Mouse (Mus musculus): ENCODE measurements around the gene Cmtm6. TPM values are rescaled to one million over a fixed set of nuclear protein-coding genes. Genes with fewer than 3 reads are reported as not detected.

The Cmtm6 gene
- total and polyA plus RNA-seq, 2 experiments from 2014 or later, result 17.9 to 24.8 TPM

DNA sequence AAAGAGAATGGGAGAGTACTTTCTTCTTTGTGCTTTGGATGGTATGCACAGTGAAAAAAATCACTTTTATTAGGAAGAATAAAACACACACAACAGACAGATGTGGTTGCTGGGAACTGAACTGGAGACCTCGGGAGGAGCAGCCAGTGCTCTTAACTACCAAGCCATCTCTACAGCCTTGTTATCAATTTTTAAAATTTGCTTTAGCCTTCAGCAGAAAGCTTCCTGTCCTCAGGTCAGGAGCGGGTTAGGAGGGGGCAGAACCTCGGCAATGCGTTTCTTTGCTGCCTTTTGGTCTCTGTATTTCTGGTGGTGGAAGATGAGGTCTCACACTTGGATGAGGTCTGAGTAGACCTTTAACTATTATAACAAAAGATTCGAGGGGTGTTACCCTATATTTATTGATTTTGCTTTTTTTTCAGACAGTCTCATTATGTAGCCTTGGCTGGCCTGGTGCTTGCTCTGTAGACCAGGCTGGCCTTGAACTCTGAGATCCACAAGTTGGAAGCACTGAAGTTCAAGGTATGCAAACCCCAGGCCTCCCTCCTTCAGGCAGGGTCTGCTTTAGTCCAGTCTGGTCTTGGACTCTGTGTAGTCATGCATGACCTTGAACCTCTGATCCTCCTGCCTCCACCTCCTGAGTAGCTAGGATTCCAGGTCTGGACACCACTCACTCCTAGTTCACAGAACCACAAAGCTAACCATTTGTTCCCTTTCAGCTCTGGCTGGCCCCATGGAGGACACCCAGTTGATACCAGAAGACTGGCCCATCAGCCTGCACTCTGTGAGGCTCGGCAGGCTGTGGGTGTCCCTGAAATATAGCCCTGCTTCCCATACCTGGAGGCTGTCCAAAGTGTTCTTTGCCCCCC, 46.5 kb downstream of the Cmtm6 start:
- DNase-seq (ENCODE audit: low spot score), result no peak
- Histone ChIP-seq H3K4me2 (ENCODE audit: low read depth, low read length) (no peak overlapping the region), H3K4me1 (ENCODE audit: insufficient read depth, low read length) (no peaks in the 10 kb centered on the region; the same call in 1 of the 2 replicates), H3K36me3 (ENCODE audit: insufficient read depth, low read length) (no peaks in the 10 kb centered on the region), H3K27me3 (ENCODE audit: insufficient read depth, low read length) (0 out of 2 replicates have a peak, but pooled peaks cover 3% of the 10 kb centered on the region), H3K27ac (no peak overlapping the region), H3K9me3 (ENCODE audit: low read length) (no peaks in the 10 kb centered on the region), H3K9ac (replicated peaks; ENCODE audit: low read length) (no peak overlapping the region), H3K4me3 (ENCODE audit: low read length) (no peak overlapping the region)
- no peak for ATAC-seq
- no peak for TF ChIP-seq CTCF (IDR thresholded peaks at IDR 0.05; ENCODE audit: low read depth)
- 87% methylated on average over 6 of the region's 6 CpGs for WGBS

DNA sequence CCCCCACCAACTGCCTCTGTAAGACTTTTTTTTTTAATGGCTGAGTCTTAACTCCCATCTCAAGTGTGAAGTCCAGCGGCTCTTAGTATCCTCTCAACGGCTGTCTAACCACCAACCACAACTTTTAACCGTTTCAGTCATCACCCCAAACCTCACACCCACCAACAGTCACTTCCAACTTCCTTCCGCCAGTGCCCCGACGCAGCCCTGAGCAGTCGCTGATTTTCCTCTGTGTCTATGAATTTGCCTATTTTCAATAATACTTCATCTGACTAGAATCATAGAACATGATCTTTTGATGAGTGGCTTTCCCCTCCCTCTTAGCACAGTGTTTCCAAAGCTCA, 47.1 kb downstream of the Cmtm6 start:
- TF ChIP-seq CTCF (IDR thresholded peaks at IDR 0.05; ENCODE audit: low read depth), result no peak
- Histone ChIP-seq H3K9ac (replicated peaks; ENCODE audit: low read length) (no peak overlapping the region), H3K36me3 (ENCODE audit: insufficient read depth, low read length) (no peaks in the 10 kb centered on the region), H3K4me1 (ENCODE audit: insufficient read depth, low read length) (no peaks in the 10 kb centered on the region; the same call in 1 of the 2 replicates), H3K27me3 (ENCODE audit: insufficient read depth, low read length) (0 out of 2 replicates have a peak, but pooled peaks cover 3% of the 10 kb centered on the region), H3K9me3 (ENCODE audit: low read length) (no peaks in the 10 kb centered on the region), H3K4me2 (ENCODE audit: low read depth, low read length) (no peak overlapping the region), H3K4me3 (ENCODE audit: low read length) (no peak overlapping the region), H3K27ac (no peak overlapping the region)
- ATAC-seq, result no peak
- WGBS, result 89% methylated on average over 7 of the region's 7 CpGs
- DNase-seq (ENCODE audit: low spot score), result no peak

DNA sequence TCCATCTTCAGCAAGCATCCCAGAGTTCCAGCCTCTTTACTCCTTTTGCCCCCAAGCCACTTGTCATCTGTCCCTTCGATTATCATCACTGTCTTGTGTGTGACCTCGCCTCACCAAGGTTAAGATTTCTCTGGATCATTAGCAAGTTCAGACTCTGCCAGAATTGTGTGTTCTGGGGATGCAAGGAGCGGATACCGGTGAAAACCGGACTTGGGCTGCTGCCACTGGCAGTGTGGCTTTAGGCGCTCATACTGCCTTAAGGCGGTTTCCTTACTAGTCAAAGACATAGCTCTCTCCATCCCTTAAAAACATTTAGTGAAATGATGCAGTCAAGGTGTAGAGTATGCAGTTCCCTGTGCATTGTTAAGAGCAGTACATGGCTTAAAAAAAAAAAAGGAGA, 48.0 kb downstream of the Cmtm6 start:
- H3K9ac ChIP-seq (replicated peaks; ENCODE audit: low read length), result no peak overlapping the region
- H3K27me3 ChIP-seq (ENCODE audit: insufficient read depth, low read length), result peaks cover 3% of the 10 kb centered on the region; the same call in 1 of the 2 replicates
- H3K36me3 ChIP-seq (ENCODE audit: insufficient read depth, low read length), result no peaks in the 10 kb centered on the region
- H3K4me3 ChIP-seq (ENCODE audit: low read length), result no peak overlapping the region
- H3K9me3 ChIP-seq (ENCODE audit: low read length), result no peaks in the 10 kb centered on the region
- TF ChIP-seq CTCF (IDR thresholded peaks at IDR 0.05; ENCODE audit: low read depth), result no peak
- no peak overlapping the region for H3K4me2 ChIP-seq (ENCODE audit: low read depth, low read length)
- DNase-seq (ENCODE audit: low spot score) (no peak), ATAC-seq (no peak)
- H3K27ac ChIP-seq, result no peak overlapping the region
- no peaks in the 10 kb centered on the region; the same call in 1 of the 2 replicates for H3K4me1 ChIP-seq (ENCODE audit: insufficient read depth, low read length)
- WGBS, result 83% methylated on average over 7 of the region's 7 CpGs

DNA sequence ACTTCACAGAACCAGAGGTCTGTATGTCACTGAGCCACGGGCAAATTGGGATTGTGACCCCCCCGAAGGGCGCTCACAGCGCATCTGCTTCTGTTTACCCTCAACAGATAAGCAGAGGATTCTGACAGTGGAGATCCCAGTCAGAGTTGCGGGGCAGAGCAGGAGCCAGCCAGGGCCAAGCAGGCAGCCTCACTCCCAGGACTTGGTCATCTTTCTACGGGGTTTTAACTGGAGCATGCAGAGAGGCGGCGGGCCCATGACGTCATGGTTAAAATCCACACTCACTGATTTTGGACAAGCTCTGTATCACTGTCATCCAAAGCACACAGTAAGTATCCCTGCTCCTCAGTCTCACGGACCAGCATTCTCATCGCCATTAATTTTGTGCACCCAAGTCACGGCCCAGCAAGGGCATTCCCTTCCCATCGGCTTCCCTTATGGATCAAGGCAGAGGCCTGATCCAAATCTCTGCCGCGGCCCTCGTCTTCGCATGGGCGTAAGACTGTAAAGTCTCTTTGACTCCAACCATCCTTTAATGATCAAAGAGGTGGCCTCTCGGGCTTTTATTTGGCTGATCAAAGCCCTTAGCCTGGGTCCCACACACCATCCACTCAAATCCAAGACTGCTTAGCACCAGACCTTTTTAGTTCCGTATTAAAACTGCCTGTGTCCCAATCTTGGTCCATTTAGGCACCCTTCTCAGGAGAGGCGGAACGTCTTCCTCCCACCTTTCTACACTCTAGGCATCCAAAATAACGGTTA, 49.2 kb downstream of the Cmtm6 start:
- no peak overlapping the region for H3K27ac ChIP-seq
- H3K4me3 ChIP-seq (ENCODE audit: low read length), result no peak overlapping the region
- H3K36me3 ChIP-seq (ENCODE audit: insufficient read depth, low read length), result no peaks in the 10 kb centered on the region
- H3K27me3 ChIP-seq (ENCODE audit: insufficient read depth, low read length), result peaks cover 3% of the 10 kb centered on the region; the same call in 1 of the 2 replicates
- H3K4me1 ChIP-seq (ENCODE audit: insufficient read depth, low read length), result no peaks in the 10 kb centered on the region; the same call in 1 of the 2 replicates
- ATAC-seq, result no peak
- no peak for TF ChIP-seq CTCF (IDR thresholded peaks at IDR 0.05; ENCODE audit: low read depth)
- DNase-seq (ENCODE audit: low spot score), result no peak
- whole genome bisulfite sequencing, result 51% methylated on average over 23 of the region's 23 CpGs
- no peaks in the 10 kb centered on the region for H3K9me3 ChIP-seq (ENCODE audit: low read length)
- H3K4me2 ChIP-seq (ENCODE audit: low read depth, low read length), result peak overlapping the region; percentile 92
- no peak overlapping the region for H3K9ac ChIP-seq (replicated peaks; ENCODE audit: low read length)

DNA sequence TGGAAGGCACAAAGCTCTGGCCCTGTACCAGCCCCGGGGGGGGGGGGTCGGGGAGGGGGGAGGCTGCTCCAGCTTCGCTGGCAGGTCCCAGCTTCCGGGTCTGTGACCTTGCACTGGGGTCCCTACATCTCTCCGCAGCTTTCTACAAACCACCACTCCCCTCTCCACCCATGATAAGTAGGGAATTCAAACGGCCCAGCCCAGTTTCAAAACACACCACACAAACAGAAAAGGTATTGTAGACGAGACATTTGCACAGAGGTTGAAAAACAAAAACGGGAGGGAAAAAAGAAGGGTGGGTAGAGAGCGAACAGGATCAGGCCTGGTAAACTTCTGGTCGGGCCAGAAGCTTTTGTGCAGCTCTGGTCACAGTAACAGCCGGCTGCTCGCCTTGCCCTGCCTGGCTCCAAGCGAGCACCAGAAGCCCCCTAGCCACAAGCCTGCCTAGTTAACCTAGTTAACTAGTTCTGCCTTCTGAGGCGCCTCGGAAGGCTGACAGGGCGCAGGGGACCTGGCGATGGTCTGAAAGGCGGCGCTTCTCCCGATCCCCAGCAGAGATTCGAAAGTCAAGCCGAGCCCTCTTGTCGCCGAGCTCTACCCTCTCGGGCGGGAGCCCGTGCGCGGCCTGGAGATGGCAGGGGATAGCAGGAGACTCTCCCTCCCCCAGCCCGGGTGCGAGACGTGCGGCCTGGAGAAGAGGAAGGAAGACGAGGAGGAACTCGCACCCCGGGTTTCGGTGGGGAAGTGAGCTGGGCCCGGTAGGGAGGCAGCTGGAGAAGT, 50.0 kb downstream of the Cmtm6 start:
- H3K9ac ChIP-seq (replicated peaks; ENCODE audit: low read length), result peak overlapping the region; percentile 45
- TF ChIP-seq CTCF (IDR thresholded peaks at IDR 0.05; ENCODE audit: low read depth), result no peak
- ATAC-seq (peak; percentile 30; the same call in 1 of the 2 replicates), DNase-seq (ENCODE audit: low spot score) (no peak)
- peak overlapping the region; percentile 62; the same call in 1 of the 2 replicates for H3K27ac ChIP-seq
- peak overlapping the region; percentile 92 for H3K4me2 ChIP-seq (ENCODE audit: low read depth, low read length)
- WGBS, result 5% methylated on average over 38 of the region's 38 CpGs
- H3K9me3 ChIP-seq (ENCODE audit: low read length), result no peaks in the 10 kb centered on the region
- H3K36me3 ChIP-seq (ENCODE audit: insufficient read depth, low read length), result no peaks in the 10 kb centered on the region
- H3K4me1 ChIP-seq (ENCODE audit: insufficient read depth, low read length), result no peaks in the 10 kb centered on the region
- peaks cover 3% of the 10 kb centered on the region; the same call in 1 of the 2 replicates for H3K27me3 ChIP-seq (ENCODE audit: insufficient read depth, low read length)
- H3K4me3 ChIP-seq (ENCODE audit: low read length), result peak overlapping the region; percentile 47
